Mouse (Mus musculus) lung, embryonic 14.5 days (tissue): ENCODE data around the gene Pigk. TPM values are rescaled to one million over a fixed set of nuclear protein-coding genes. Genes with fewer than 3 reads are reported as not detected.

Experiments
- ATAC-seq: fragments of 200-750 bp; cut with Nextera tagmentation; 2 replicates; pipeline ENCODE4 v1.8.0; 2017; ENCODE audit warnings: mild to moderate bottlenecking, moderate TSS enrichment, moderate library complexity; ENCODE audit not compliant: insufficient read depth
- DNase-seq: peaks from one replicate; pipeline ENCODE4 v3.0.0-alpha.2; 2015
- H3K27ac ChIP-seq: fragments of 300-500 bp; sonication (generic); 2 replicates; pipeline ENCODE4 v1.5.1; 2014; ENCODE audit warnings: low read depth, mild to moderate bottlenecking, moderate library complexity
- H3K27me3 ChIP-seq: fragments of 300-500 bp; sonication (generic); 2 replicates; pipeline ENCODE4 v1.6.1; 2014; ENCODE audit warnings: low read length, control low read depth; ENCODE audit not compliant: insufficient read depth
- H3K36me3 ChIP-seq: fragments of 300-500 bp; sonication (generic); 2 replicates; pipeline ENCODE4 v1.6.1; 2014; ENCODE audit warnings: control low read depth; ENCODE audit not compliant: insufficient read depth
- H3K4me1 ChIP-seq: fragments of 300-500 bp; sonication (generic); 2 replicates; pipeline ENCODE4 v1.6.1; 2014; ENCODE audit warnings: antibody characterized with exemption, control low read depth; ENCODE audit not compliant: insufficient read depth
- H3K4me2 ChIP-seq: fragments of 300-500 bp; sonication (generic); 2 replicates; pipeline ENCODE4 v1.6.1; 2014; ENCODE audit warnings: mild to moderate bottlenecking
- H3K4me3 ChIP-seq: fragments of 300-500 bp; sonication (generic); 2 replicates; pipeline ENCODE4 v1.5.1; 2014; ENCODE audit warnings: low read depth, low read length
- H3K9ac ChIP-seq: fragments of 300-500 bp; sonication (generic); 2 replicates; pipeline ENCODE4 v1.6.1; 2014
- H3K9me3 ChIP-seq: fragments of 300-500 bp; sonication (generic); 2 replicates; pipeline ENCODE4 v1.6.1; 2016; ENCODE audit warnings: low read depth, low read length, control low read depth
- CTCF ChIP-seq: IDR thresholded peaks from 2 replicates; pipeline ENCODE4 v1.5.1; 2016; ENCODE audit warnings: antibody characterized with exemption, low read depth
- WGBS: fragments of 180-500 bp; shearing (Covaris S2); extraction: QIAGEN DNeasy Blood & Tissue Kit; methylation state at CpG from one replicate; pipeline ENCODE4 v1.1.7; 2014; 5-methylcytosine and 5-hydroxymethylcytosine counted together
- polyA plus RNA-seq: library from polyadenylated mRNA; unstranded; fragments of >200 nt; fragmentation: Nextera tagmentation; extraction: Ambion mirVana; gene quantifications from 2 replicates; pipeline ENCODE4 v1.2.1, GENCODE M21; 2014

Gene Pigk
- polyA plus RNA-seq, 1 experiment from 2014 or later = 50.3 TPM

GRCm38 (mm10) chr3:153016355-153016754 is 302.5 kb downstream of the Pigk start:
- Histone ChIP-seq H3K9me3 (no peaks in the 10 kb centered on the region), H3K27me3 (no peaks in the 10 kb centered on the region), H3K9ac (no peak overlapping the region), H3K4me1 (no peaks in the 10 kb centered on the region), H3K27ac (no peak overlapping the region), H3K4me2 (no peak overlapping the region), H3K4me3 (no peak overlapping the region), H3K36me3 (no peaks in the 10 kb centered on the region)
- no peak for ATAC-seq
- DNase-seq = no peak
- TF ChIP-seq CTCF = no peak
- 52% methylated on average over 8 of the region's 8 CpGs for WGBS

DNA sequence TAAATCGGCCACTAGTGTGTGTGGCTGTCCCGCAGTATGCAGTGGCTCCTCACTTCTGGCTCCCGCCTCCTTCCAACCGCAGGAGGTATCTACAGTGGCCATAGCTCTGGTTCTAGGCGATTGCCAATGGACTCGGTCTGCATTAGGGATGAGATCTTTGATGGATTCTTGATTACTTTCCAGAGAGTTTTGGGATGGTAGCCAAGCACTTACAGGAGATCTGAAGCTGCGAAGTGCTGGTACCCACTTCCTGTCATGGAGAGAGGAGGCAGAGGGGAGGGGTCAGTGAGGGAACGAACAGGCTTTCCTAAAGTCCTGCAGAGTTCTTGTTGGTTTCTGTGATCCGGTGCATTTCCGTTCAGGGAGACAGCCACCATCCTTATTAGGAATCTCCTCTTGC is 304.2 kb downstream of the Pigk start:
- 41% methylated on average over 10 of the region's 10 CpGs for WGBS
- peak; percentile 73; the same call in 1 of the 2 replicates for ATAC-seq
- H3K27me3 ChIP-seq = no peaks in the 10 kb centered on the region
- DNase-seq = peak; percentile 76
- H3K4me1 ChIP-seq = no peaks in the 10 kb centered on the region
- H3K9me3 ChIP-seq = no peaks in the 10 kb centered on the region
- H3K36me3 ChIP-seq = no peaks in the 10 kb centered on the region
- no peak overlapping the region for H3K4me2 ChIP-seq
- H3K27ac ChIP-seq = no peak overlapping the region
- no peak overlapping the region for H3K4me3 ChIP-seq
- no peak overlapping the region for H3K9ac ChIP-seq
- TF ChIP-seq CTCF = no peak

DNA sequence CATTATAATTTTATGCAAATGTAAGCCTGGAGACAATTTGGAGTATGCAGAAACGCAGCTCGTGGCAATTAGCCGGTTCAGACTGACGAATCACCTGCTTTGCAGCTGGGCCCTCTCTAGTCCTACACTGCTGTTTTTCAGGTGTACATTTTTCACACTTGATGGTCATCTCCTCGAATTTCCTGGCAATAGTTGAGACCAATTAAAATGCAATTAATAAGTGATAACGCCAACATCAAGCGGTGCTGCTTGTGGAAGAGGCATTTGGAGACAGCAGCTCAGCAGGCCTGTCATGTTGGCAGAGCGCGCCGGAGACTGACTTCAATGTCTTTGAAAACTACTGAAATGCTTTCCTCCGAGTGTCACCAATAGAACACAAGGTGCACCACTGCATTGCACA is 310.1 kb downstream of the Pigk start:
- Histone ChIP-seq H3K27me3 (no peaks in the 10 kb centered on the region), H3K9ac (no peak overlapping the region), H3K4me2 (no peak overlapping the region), H3K9me3 (no peaks in the 10 kb centered on the region), H3K4me1 (no peaks in the 10 kb centered on the region), H3K36me3 (no peaks in the 10 kb centered on the region), H3K4me3 (no peak overlapping the region), H3K27ac (no peak overlapping the region)
- TF ChIP-seq CTCF = no peak
- ATAC-seq (no peak), DNase-seq (no peak)
- WGBS = 80% methylated on average over 11 of the region's 11 CpGs

Other genes starting within 250 kb of the Pigk start
- 4.1 TPM in 2 replicates for gene Ak5, start 45.7 kb upstream of the Pigk start, polyA plus RNA-seq